Mouse (Mus musculus) right cerebral cortex, postnatal 25 days (tissue): ENCODE data around the gene Tas2r113.
"Not testable (repeated sequence)": the region's sequence is repeated elsewhere in the genome, so short reads cannot be mapped to it uniquely, and the experiment has no call there.

Source experiments
- DNase-seq: peaks from one replicate; pipeline ENCODE4 v3.0.0; 2022

Tas2r113 gene

DNA sequence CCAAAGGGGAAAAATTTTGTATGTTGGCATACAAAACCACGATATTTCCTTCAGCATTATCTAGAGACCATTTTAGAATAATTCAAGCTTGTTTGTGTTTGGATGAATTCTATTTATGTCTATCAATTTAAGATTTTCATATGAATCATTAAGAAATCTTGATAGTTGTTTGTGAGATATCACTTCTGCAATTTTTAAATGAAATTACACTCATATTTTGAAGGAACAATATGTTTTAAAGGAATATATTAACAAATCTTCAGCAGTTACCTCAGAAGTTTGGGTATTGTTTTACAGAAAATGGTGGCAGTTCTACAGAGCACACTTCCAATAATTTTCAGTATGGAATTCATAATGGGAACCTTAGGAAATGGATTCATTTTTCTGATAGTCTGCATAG is at the start of gene Tas2r113:
Gene Tas2r113, plus strand, starts transcription at position 301 of the 400 bp plus-strand sequence.
- no peak for DNase-seq

DNA sequence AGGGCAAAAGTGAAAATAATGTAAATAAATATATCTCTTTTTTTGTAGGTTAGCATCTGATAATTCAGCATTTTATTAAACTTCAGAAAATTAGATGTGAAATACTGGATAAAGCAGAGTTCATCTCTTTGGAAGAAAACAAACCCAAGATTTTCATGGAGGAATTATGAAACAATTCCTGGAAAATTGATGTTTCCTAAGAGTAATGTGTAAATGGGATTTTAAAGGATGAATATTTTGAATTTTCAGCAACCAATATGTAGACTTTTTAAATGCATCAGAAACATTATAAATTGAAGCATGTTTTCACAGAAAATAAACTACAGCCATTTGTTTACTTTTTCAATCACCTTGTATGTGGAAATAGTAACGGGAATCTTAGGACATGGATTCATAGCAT is 46.0 kb upstream of the Tas2r113 start, which contains the start of gene Tas2r123:
Gene Tas2r123, plus strand, starts transcription at position 301 of the 400 bp plus-strand sequence.
- no peak for DNase-seq

DNA sequence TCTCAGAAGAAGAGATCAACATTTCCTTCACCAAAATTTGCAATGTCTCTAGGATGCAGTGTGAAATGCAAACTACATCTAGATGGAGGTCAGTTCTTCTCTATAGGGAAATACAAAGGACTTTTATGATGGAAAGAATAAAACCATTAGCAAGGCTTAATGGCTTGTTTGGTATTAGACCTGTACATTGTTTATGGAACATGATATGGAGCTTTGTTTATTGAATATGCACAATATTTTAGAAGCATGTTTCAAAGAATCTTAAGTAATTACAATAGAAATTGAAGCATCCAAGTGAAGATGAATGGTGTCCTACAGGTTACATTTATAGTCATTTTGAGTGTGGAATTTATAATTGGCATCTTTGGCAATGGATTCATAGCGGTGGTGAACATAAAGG is 37.7 kb upstream of the Tas2r113 start, which contains the start of gene Tas2r116:
Gene Tas2r116, plus strand, starts transcription at position 301 of the 400 bp plus-strand sequence.
- DNase-seq = no peak

DNA sequence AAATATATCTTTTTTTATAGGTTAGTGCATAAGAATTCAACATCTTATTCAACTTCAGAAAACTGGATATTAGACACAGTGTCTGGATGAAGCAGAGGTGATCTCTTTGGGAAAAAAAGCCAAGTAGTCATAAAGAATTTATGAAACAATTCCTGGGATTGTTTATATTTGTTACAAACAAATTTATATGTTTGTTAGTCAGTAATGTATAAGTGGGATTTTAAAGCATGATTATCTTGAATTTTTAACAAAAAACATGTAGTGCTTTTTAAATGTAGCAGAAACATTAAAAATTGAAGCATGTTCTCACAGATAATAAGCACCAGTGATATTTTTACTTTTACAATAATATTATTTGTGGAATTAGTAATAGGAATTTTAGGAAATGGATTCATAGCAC is 25.1 kb upstream of the Tas2r113 start, which contains the start of gene Tas2r110:
Gene Tas2r110, plus strand, starts transcription at position 301 of the 400 bp plus-strand sequence.
- no peak for DNase-seq

DNA sequence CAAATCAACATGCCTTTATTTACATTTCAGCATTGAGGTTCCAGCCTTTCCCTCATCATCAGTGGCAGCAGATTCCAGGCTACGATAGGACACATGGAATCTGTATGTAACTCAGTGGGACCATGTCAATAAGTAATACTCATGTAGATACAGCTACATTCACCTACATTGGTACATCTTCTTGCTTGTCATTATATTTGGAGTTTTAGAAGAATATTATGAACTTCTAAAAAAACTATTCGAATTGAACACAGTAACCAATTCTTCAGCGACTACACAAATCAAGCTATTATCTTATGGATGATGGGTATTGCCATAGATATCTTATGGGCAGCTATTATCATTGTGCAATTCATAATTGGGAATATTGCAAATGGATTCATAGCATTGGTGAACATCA is 16.5 kb downstream of the Tas2r113 start, which contains the start of gene Tas2r125:
Gene Tas2r125, plus strand, starts transcription at position 301 of the 400 bp plus-strand sequence.
- no peak for DNase-seq

DNA sequence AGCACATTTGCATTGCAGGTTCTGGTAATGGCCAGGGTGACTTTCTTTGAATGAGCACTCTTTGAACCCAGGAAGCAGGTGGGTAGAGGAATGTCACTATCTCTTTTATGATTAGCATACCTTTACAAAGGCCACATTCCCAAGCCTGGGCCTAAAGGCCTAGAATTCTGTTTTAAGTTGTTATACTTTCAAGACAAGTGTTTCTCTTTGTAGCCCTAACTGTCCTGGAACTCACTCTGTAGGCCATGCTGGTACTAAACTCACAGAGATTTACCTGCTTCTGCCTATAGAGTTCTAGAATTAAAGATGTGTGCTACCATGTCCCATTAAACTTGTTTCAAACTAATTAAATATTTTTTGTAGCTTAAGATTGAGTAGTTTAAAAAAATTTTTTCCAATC is 48.6 kb downstream of the Tas2r113 start:
- not testable (repeated sequence) for DNase-seq
